Mouse (Mus musculus) MEL (cell line): ENCODE measurements around the gene Lama5. TPM values are rescaled to one million over a fixed set of nuclear protein-coding genes. Genes with fewer than 3 reads are reported as not detected.

Experiments
- DNase-seq: peaks from one replicate; pipeline ENCODE4 v3.0.0; 2011; ENCODE audit warnings: low read depth, low spot score
- H3K27ac ChIP-seq: 2 replicates; pipeline ENCODE4 v1.5.1; 2012; ENCODE audit warnings: low read depth, mild to moderate bottlenecking, control low read depth, low read length, moderate library complexity; ENCODE audit not compliant: control insufficient read depth
- H3K27me3 ChIP-seq, 2 experiments: fragments of 150-350 bp in 1 of 2; sonication (generic) in 1 of 2; 2 replicates each; pipeline ENCODE4 v1.6.1; 2012; ENCODE audit warnings: low read length in 2 of 2, mild to moderate bottlenecking in 2 of 2, improper control_type of control experiment in 1 of 2, moderate library complexity in 1 of 2; ENCODE audit not compliant: insufficient read depth in 2 of 2, control insufficient read depth in 1 of 2
- H3K36me3 ChIP-seq, 2 experiments: 2 replicates each; pipeline ENCODE4 v1.6.1; 2012 to 2014; ENCODE audit warnings: low read length in 2 of 2, improper control_type of control experiment in 1 of 2, inconsistent platforms in 1 of 2, mild to moderate bottlenecking in 1 of 2; ENCODE audit not compliant: insufficient read depth in 2 of 2, control insufficient read depth in 1 of 2
- H3K4me1 ChIP-seq, 2 experiments: fragments of 150-350 bp in 1 of 2; sonication (generic) in 1 of 2; 2 replicates each; pipeline ENCODE4 v1.6.1; 2012; ENCODE audit warnings: low read length in 2 of 2, improper control_type of control experiment in 1 of 2, mild to moderate bottlenecking in 1 of 2; ENCODE audit not compliant: insufficient read depth in 2 of 2, control insufficient read depth in 1 of 2
- H3K4me3 ChIP-seq, 2 experiments: fragments of 150-350 bp in 1 of 2; sonication (generic) in 1 of 2; 2 replicates each; pipeline ENCODE4 v1.5.1; 2012; ENCODE audit warnings: low read depth in 2 of 2, low read length in 2 of 2, mild to moderate bottlenecking in 2 of 2, moderate library complexity in 2 of 2, control low read depth in 1 of 2, improper control_type of control experiment in 1 of 2; ENCODE audit not compliant: control insufficient read depth in 1 of 2, insufficient read depth in 1 of 2
- H3K79me2 ChIP-seq: 2 replicates; pipeline ENCODE4 v1.6.1; 2012; ENCODE audit warnings: mild to moderate bottlenecking, low read length, moderate library complexity; ENCODE audit not compliant: control insufficient read depth, poor library complexity, insufficient read depth
- H3K9ac ChIP-seq: 2 replicates; pipeline ENCODE4 v1.6.1; 2012; ENCODE audit warnings: low read depth, mild to moderate bottlenecking, control low read depth, low read length, moderate library complexity; ENCODE audit not compliant: control insufficient read depth, poor library complexity, severe bottlenecking
- H3K9me3 ChIP-seq: fragments of 150-350 bp; sonication (generic); replicated peaks from 2 replicates; pipeline ENCODE4 v1.6.1; 2012; ENCODE audit warnings: mild to moderate bottlenecking, low read length, improper control_type of control experiment, moderate library complexity; ENCODE audit not compliant: insufficient read depth
- CHD1 ChIP-seq: IDR thresholded peaks from 2 replicates; pipeline ENCODE4 v1.6.1; 2012; ENCODE audit warnings: low read depth, mild to moderate bottlenecking, inconsistent platforms, low read length, improper control_type of control experiment
- CTCF ChIP-seq, 3 experiments: IDR thresholded peaks in 2 of 3; conservative IDR thresholded peaks in 1 of 3; 2 replicates each; pipeline ENCODE4 v1.5.1; 2011 to 2012; ENCODE audit warnings: low read length in 3 of 3, low read depth in 2 of 3, mild to moderate bottlenecking in 2 of 3, improper control_type of control experiment in 1 of 3, inconsistent platforms in 1 of 3, mixed read lengths in 1 of 3, moderate library complexity in 1 of 3; ENCODE audit not compliant: control insufficient read depth in 1 of 3, insufficient read depth in 1 of 3, poor library complexity in 1 of 3, severe bottlenecking in 1 of 3
- ELF1 ChIP-seq: IDR thresholded peaks from 2 replicates; pipeline ENCODE4 v1.6.1; 2014; ENCODE audit warnings: low read depth, mild to moderate bottlenecking, inconsistent platforms, low read length, improper control_type of control experiment, moderate library complexity
- ETS1 ChIP-seq: IDR thresholded peaks from 2 replicates; pipeline ENCODE4 v1.6.1; 2012; ENCODE audit warnings: low read depth, mild to moderate bottlenecking, inconsistent platforms, low read length, improper control_type of control experiment, moderate library complexity
- GABPA ChIP-seq: IDR thresholded peaks from 2 replicates; pipeline ENCODE4 v1.6.1; 2012; ENCODE audit warnings: low read depth, mild to moderate bottlenecking, inconsistent platforms, low read length, improper control_type of control experiment, moderate library complexity
- MAFK ChIP-seq: IDR thresholded peaks from 2 replicates; pipeline ENCODE4 v1.6.1; 2011; ENCODE audit warnings: low read depth, mild to moderate bottlenecking, low read length, improper control_type of control experiment, borderline replicate concordance
- MAX ChIP-seq: IDR thresholded peaks from 2 replicates; pipeline ENCODE4 v1.6.1; 2011; ENCODE audit warnings: low read length, improper control_type of control experiment
- MAZ ChIP-seq: IDR thresholded peaks from 2 replicates; pipeline ENCODE4 v1.6.1; 2012; ENCODE audit warnings: low read depth, mild to moderate bottlenecking, inconsistent platforms, low read length, improper control_type of control experiment
- MYB ChIP-seq: IDR thresholded peaks from 2 replicates; pipeline ENCODE4 v1.6.1; 2011; ENCODE audit warnings: mild to moderate bottlenecking, low read depth, low read length, improper control_type of control experiment
- NELFE ChIP-seq: IDR thresholded peaks from 2 replicates; pipeline ENCODE4 v1.6.1; 2011; ENCODE audit warnings: low read depth, low read length, improper control_type of control experiment
- POLR2AphosphoS2 ChIP-seq: IDR thresholded peaks from 2 replicates; pipeline ENCODE4 v1.6.1; 2011; ENCODE audit warnings: low read length, improper control_type of control experiment
- RAD21 ChIP-seq: IDR thresholded peaks from 2 replicates; pipeline ENCODE4 v1.6.1; 2011; ENCODE audit warnings: mild to moderate bottlenecking, low read depth, low read length, improper control_type of control experiment
- RCOR1 ChIP-seq: IDR thresholded peaks from 2 replicates; pipeline ENCODE4 v1.6.1; 2012; ENCODE audit warnings: low read depth, mild to moderate bottlenecking, inconsistent platforms, low read length, improper control_type of control experiment
- TBP ChIP-seq: IDR thresholded peaks from 2 replicates; pipeline ENCODE4 v1.8.0; 2011; ENCODE audit warnings: low read depth, low read length, improper control_type of control experiment
- TCF12 ChIP-seq: IDR thresholded peaks from 2 replicates; pipeline ENCODE4 v1.6.1; 2014; ENCODE audit warnings: low read depth, mild to moderate bottlenecking, inconsistent platforms, low read length, improper control_type of control experiment, moderate library complexity
- ZC3H11A ChIP-seq: IDR thresholded peaks from 2 replicates; pipeline ENCODE4 v1.6.1; 2012; ENCODE audit warnings: low read depth, mild to moderate bottlenecking, inconsistent platforms, low read length, improper control_type of control experiment
- ZNF384 ChIP-seq: IDR thresholded peaks from 2 replicates; pipeline ENCODE4 v1.6.1; 2012; ENCODE audit warnings: low read depth, mild to moderate bottlenecking, inconsistent platforms, low read length, improper control_type of control experiment
- polyA plus RNA-seq, 2 experiments: library from polyadenylated mRNA; stranded (reverse) in 1 of 2; unstranded in 1 of 2; fragments of >175 nt in 1 of 2; fragments of >200 nt in 1 of 2; gene quantifications; 2 replicates each; pipeline versions ENCODE4 v1.2.1 to v1.2.4; 2012; ENCODE audit warnings: low replicate concordance in 2 of 2, low read depth in 1 of 2; ENCODE audit not compliant: insufficient read length in 2 of 2, insufficient read depth in 1 of 2, missing spikeins in 1 of 2
- total RNA-seq: library from RNA; depleted of rRNA; stranded (reverse); fragments of 300-350 nt; gene quantifications from 2 replicates; pipeline ENCODE4 v1.2.3, GENCODE M21; 2012

Gene Lama5
- total and polyA plus RNA-seq, 3 experiments = 6.1 to 14.6 TPM; not detected in 1

GRCm38 (mm10) chr2:180197323-180198037 lies 28.2 kb downstream of the Lama5 start:
- no peak for DNase-seq
- no peaks in the 10 kb centered on the region for H3K9me3 ChIP-seq
- no peak overlapping the region for H3K9ac ChIP-seq
- TF ChIP-seq CTCF (IDR thresholded peaks at IDR 0.05 in 2 of 3, conservative IDR thresholded peaks at IDR 0.05 in 1 of 3; ENCODE audit: control insufficient read depth in 1 of 3, insufficient read depth in 1 of 3, low read depth in 2 of 3, low read length in 3 of 3, poor library complexity in 1 of 3, severe bottlenecking in 1 of 3) (no peak), MAZ (no peak), RCOR1 (no peak), MAFK (no peak), ZC3H11A (no peak), NELFE (no peak), ETS1 (no peak), CHD1 (no peak), MAX (no peak), TBP (no peak)
- H3K27ac ChIP-seq = no peak overlapping the region
- H3K4me1 ChIP-seq = no peaks in the 10 kb centered on the region
- no peak overlapping the region for H3K4me3 ChIP-seq
- H3K36me3 ChIP-seq = no peaks in the 10 kb centered on the region
- H3K27me3 ChIP-seq = no peaks in the 10 kb centered on the region
- H3K79me2 ChIP-seq = no peaks in the 10 kb centered on the region

GRCm38 (mm10) chr2:180196610-180197322 lies 28.9 kb downstream of the Lama5 start:
- no peak for TF ChIP-seq RAD21
- TF ChIP-seq MAFK = no peak
- TF ChIP-seq TCF12 = no peak
- no peak for TF ChIP-seq POLR2AphosphoS2
- TF ChIP-seq MYB = no peak
- TF ChIP-seq ELF1 = no peak
- no peak for TF ChIP-seq TBP
- TF ChIP-seq GABPA = no peak
- TF ChIP-seq ZNF384 = no peak
- TF ChIP-seq, all 39 proteins: peak for 0
- H3K4me1 ChIP-seq = no peaks in the 10 kb centered on the region
- H3K36me3 ChIP-seq = no peaks in the 10 kb centered on the region
- H3K27me3 ChIP-seq = no peaks in the 10 kb centered on the region
- no peak overlapping the region for H3K9ac ChIP-seq
- no peak overlapping the region for H3K4me3 ChIP-seq
- H3K9me3 ChIP-seq = no peaks in the 10 kb centered on the region
- DNase-seq = no peak
- H3K27ac ChIP-seq = no peak overlapping the region
- H3K79me2 ChIP-seq = no peaks in the 10 kb centered on the region
